Mouse (Mus musculus) midbrain, postnatal 0 days (tissue): ENCODE measurements around the gene Cnih2. TPM values are rescaled to one million over a fixed set of nuclear protein-coding genes. Genes with fewer than 3 reads are reported as not detected.

ENCODE experiments used
- ATAC-seq: fragments of 200-750 bp; cut with Nextera tagmentation; 2 replicates; pipeline ENCODE4 v1.8.0; 2017; ENCODE audit warnings: moderate number of reproducible peaks, mild to moderate bottlenecking, moderate TSS enrichment, moderate library complexity; ENCODE audit not compliant: low FRiP score
- DNase-seq: peaks from one replicate; pipeline ENCODE4 v3.0.0-alpha.2; 2015; ENCODE audit warnings: low spot score
- H3K27ac ChIP-seq: fragments of 300-500 bp; sonication (generic); 2 replicates; pipeline ENCODE4 v1.5.1; 2014; ENCODE audit warnings: low read depth, mild to moderate bottlenecking, low read length, mixed read lengths
- H3K27me3 ChIP-seq: fragments of 300-500 bp; sonication (generic); 2 replicates; pipeline ENCODE4 v1.6.1; 2014; ENCODE audit warnings: low read length, control low read depth, mixed read lengths; ENCODE audit not compliant: insufficient read depth
- H3K36me3 ChIP-seq: fragments of 300-500 bp; sonication (generic); 2 replicates; pipeline ENCODE4 v1.6.1; 2014; ENCODE audit warnings: low read length, control low read depth, mixed read lengths; ENCODE audit not compliant: insufficient read depth
- H3K4me1 ChIP-seq: fragments of 300-500 bp; sonication (generic); 2 replicates; pipeline ENCODE4 v1.6.1; 2014; ENCODE audit warnings: mild to moderate bottlenecking, control low read depth, antibody characterized with exemption, low read length, mixed read lengths; ENCODE audit not compliant: insufficient read depth
- H3K4me2 ChIP-seq: fragments of 300-500 bp; sonication (generic); 2 replicates; pipeline ENCODE4 v1.6.1; 2014; ENCODE audit warnings: low read depth, mild to moderate bottlenecking, low read length, mixed read lengths; ENCODE audit not compliant: poor library complexity, severe bottlenecking
- H3K4me3 ChIP-seq: fragments of 300-500 bp; sonication (generic); 2 replicates; pipeline ENCODE4 v1.5.1; 2014; ENCODE audit warnings: low read depth, mild to moderate bottlenecking, low read length, moderate library complexity
- H3K9ac ChIP-seq: fragments of 300-500 bp; sonication (generic); replicated peaks from 2 replicates; pipeline ENCODE4 v1.6.1; 2014; ENCODE audit warnings: mild to moderate bottlenecking, low read length, moderate library complexity, mixed read lengths; ENCODE audit not compliant: poor library complexity, severe bottlenecking
- H3K9me3 ChIP-seq: fragments of 300-500 bp; sonication (generic); 2 replicates; pipeline ENCODE4 v1.6.1; 2016; ENCODE audit warnings: low read length, control low read depth
- CTCF ChIP-seq: IDR thresholded peaks from 2 replicates; pipeline ENCODE4 v1.5.1; 2016; ENCODE audit warnings: antibody characterized with exemption, mild to moderate bottlenecking
- WGBS: fragments of 180-500 bp; shearing (Covaris S2); extraction: QIAGEN DNeasy Blood & Tissue Kit; methylation state at CpG from one replicate; pipeline ENCODE4 v1.1.7; 2014; 5-methylcytosine and 5-hydroxymethylcytosine counted together
- polyA plus RNA-seq: library from polyadenylated mRNA; unstranded; fragments of >200 nt; fragmentation: Nextera tagmentation; extraction: Ambion mirVana; gene quantifications from 2 replicates; pipeline ENCODE4 v1.2.1, GENCODE M21; 2015
- total RNA-seq: library from RNA; depleted of rRNA; stranded (reverse); fragments of >200 nt; gene quantifications from 2 replicates; pipeline ENCODE4 v1.2.3, GENCODE M21; 2014

The Cnih2 gene
- total and polyA plus RNA-seq, 2 experiments from 2014 or later, result 553 to 753 TPM

GRCm38 (mm10) chr19:5108702-5109101 is 10.4 kb upstream of the Cnih2 start:
- Histone ChIP-seq H3K36me3 (peaks cover 66% of the 10 kb centered on the region), H3K27me3 (no peaks in the 10 kb centered on the region), H3K9ac (no peak overlapping the region), H3K9me3 (no peaks in the 10 kb centered on the region), H3K4me1 (no peaks in the 10 kb centered on the region), H3K4me2 (no peak overlapping the region), H3K27ac (no peak overlapping the region), H3K4me3 (no peak overlapping the region)
- TF ChIP-seq CTCF, result no peak
- no peak for ATAC-seq
- DNase-seq, result no peak
- WGBS, result 73% methylated on average over 4 of the region's 4 CpGs

- peak; percentile 66 for TF ChIP-seq CTCF
- Histone ChIP-seq H3K9ac (no peak overlapping the region), H3K9me3 (no peaks in the 10 kb centered on the region), H3K36me3 (peaks cover 67% of the 10 kb centered on the region), H3K4me1 (no peaks in the 10 kb centered on the region), H3K4me2 (no peak overlapping the region), H3K4me3 (no peak overlapping the region), H3K27me3 (no peaks in the 10 kb centered on the region), H3K27ac (0 out of 2 replicates have a peak overlapping the region, but pooled peaks have one; percentile 3)
- DNase-seq (peak; percentile 51), ATAC-seq (no peak)
- WGBS, result 16% methylated on average over 5 of the region's 5 CpGs
Measured at GRCm38 (mm10) chr19:5108271-5108575, 9.9 kb upstream of the Cnih2 start.

DNA sequence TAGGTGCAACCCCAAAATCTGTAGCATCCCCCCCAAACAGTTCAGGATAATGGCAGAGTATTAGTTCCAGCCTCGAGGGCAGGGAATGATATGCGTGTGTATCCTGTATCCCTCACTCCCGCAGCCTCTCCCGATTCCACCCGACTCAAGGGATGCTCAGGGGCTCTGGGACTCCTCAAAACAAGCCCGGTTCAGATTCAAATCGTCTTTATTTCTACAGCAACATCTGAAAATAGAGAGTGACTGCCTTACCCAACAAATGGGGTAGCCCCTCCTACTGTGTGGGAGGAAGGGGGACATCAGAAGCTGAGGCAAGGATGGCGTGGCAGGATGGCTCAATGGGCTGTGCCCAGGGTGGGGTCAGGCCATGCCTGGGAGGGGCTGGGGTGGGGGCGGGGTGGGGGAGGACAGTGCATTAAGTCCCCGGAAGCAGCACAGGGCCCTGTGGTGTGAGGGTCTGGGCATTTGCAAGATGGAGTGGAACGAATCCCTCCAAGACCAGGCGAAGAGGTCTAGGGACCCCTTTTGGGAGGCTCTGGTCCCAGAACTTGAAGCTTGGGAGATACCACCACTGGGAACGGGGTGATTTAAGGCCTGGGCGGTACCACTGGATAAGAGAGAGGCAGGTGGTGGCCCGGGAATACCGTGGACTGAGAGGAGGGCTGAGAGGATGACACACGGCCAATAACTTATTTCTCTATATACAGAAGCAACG is 9.4 kb upstream of the Cnih2 start:
- no peaks in the 10 kb centered on the region for H3K27me3 ChIP-seq
- WGBS, result 76% methylated on average over 17 of the region's 18 CpGs
- H3K27ac ChIP-seq, result 0 out of 2 replicates have a peak overlapping the region, but pooled peaks have one; percentile 3
- no peak overlapping the region for H3K9ac ChIP-seq
- H3K4me1 ChIP-seq, result no peaks in the 10 kb centered on the region
- H3K36me3 ChIP-seq, result peaks cover 69% of the 10 kb centered on the region
- no peak overlapping the region for H3K4me2 ChIP-seq
- no peak for TF ChIP-seq CTCF
- H3K9me3 ChIP-seq, result no peaks in the 10 kb centered on the region
- H3K4me3 ChIP-seq, result no peak overlapping the region
- no peak for DNase-seq
- no peak for ATAC-seq

DNA sequence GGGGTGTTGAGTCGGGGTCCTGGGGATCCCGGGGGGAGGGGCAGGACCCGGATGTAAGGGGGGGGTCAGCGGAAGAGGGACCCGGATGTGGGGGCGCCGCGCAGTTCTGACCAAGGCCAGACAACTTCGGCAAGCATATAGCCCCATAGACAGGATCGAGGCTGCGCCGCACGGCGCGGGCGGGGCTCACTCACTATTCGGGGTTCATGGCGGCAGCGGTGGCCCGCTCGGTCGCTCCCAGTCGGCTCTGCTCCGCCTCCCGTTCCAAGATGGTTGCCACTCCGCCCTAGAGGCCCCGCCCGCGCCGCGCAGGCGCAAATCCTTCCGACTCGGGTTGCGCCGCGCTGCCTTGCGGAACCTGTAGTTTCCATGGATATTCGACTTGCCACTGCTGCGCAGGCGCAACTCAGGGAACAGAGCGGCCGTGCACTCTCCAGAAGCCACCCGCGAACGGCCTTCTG is 8.4 kb upstream of the Cnih2 start, which contains the start of gene Rab1b:
Gene Rab1b (minus strand): TSS at position 342 of the 461 bp plus-strand sequence.
- peak within 1 kb of the TSS; percentile 96 for H3K27ac ChIP-seq
- H3K27me3 ChIP-seq, result no peaks in the 10 kb centered on the region
- WGBS, result under 1% methylated on average over 41 of the region's 46 CpGs
- peak within 1 kb of the TSS; percentile 52 for H3K4me2 ChIP-seq
- no peaks in the 10 kb centered on the region for H3K4me1 ChIP-seq
- H3K9me3 ChIP-seq, result no peaks in the 10 kb centered on the region
- H3K4me3 ChIP-seq, result peak within 1 kb of the TSS; percentile 70
- H3K9ac ChIP-seq, result peak within 1 kb of the TSS; percentile 87
- peaks cover 70% of the 10 kb centered on the region for H3K36me3 ChIP-seq
- peak; percentile 15; the same call in 1 of the 2 replicates for TF ChIP-seq CTCF
- DNase-seq (peak; percentile 99), ATAC-seq (peak; percentile 94)

DNA sequence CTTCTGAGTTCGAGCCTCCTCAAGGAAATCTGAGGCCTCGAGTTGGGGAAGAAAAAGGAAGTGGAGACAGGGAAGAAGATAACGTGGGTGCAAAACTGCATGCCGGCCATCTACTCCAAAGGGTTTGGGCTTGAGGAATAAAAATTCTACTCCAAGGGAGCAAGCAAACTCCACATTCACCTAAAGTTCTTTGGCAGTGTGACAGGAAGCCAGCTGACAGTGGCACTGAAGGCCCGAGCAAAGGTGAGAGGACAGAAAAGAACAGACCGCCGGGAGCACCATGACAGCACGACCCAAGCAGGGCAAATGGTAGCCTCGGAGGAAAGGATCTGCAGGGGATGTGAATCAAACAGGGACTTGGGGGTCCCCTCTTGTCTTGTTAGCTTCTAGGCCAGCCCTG is 7.8 kb upstream of the Cnih2 start:
- H3K4me1 ChIP-seq, result no peaks in the 10 kb centered on the region
- TF ChIP-seq CTCF, result no peak
- H3K36me3 ChIP-seq, result peaks cover 70% of the 10 kb centered on the region
- 17% methylated on average over 9 of the region's 9 CpGs for WGBS
- no peaks in the 10 kb centered on the region for H3K9me3 ChIP-seq
- no peak for ATAC-seq
- peak overlapping the region; percentile 87 for H3K9ac ChIP-seq
- peak overlapping the region; percentile 96 for H3K27ac ChIP-seq
- peak overlapping the region; percentile 52 for H3K4me2 ChIP-seq
- peak overlapping the region; percentile 70 for H3K4me3 ChIP-seq
- DNase-seq, result no peak
- H3K27me3 ChIP-seq, result no peaks in the 10 kb centered on the region

DNA sequence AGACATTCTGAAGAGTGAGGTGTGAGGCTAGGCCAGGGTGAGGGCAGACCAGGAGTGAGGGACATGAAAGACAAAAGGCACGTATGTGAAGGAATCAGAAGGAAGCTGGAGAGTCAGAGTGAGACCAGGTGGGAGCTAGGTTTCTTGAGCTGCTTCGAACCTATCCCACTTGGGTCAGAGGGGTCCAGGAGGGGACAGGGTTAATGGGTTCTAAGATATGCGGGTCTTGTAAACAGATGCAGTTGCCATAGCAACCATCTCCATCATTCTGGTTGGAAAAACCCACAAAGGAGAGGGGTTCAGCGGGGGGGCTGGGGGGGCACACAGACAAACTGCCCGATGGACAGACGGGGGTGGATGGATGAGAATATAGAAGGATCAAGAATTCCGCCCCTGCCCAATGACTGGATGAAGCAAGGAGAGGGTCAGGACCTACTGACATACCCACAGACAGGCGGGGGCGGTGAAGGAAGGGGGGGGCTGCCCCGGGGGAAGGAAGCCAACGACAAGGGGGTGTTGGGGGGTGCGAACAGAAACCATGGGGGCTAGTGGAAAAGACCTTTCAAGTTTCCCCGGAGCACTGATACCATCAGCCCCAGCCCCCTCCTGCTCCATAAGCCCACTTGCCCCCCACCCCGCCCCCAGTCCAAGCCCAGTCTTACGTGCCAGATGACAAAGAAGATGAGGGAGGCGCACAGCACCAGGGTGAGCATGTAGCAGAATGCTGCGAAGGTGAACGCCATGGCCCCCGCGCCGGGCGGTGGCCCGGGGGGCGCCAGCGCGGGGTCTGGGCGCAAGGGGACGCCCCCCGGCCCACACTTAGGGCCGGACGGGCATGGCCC is 579 bp downstream of the Cnih2 start:
- peak; percentile 57 for DNase-seq
- Histone ChIP-seq H3K36me3 (peaks cover 43% of the 10 kb centered on the region), H3K4me2 (peak overlapping the region; percentile 72), H3K9ac (peak overlapping the region; percentile 98), H3K27me3 (no peaks in the 10 kb centered on the region), H3K4me1 (peaks cover 34% of the 10 kb centered on the region), H3K4me3 (peak overlapping the region; percentile 88), H3K27ac (peak overlapping the region; percentile 97), H3K9me3 (no peaks in the 10 kb centered on the region)
- no peak for TF ChIP-seq CTCF
- WGBS, result 2% methylated on average over 24 of the region's 31 CpGs
- ATAC-seq, result peak; percentile 45
